Mouse (Mus musculus): ENCODE results near the gene Enoph1. TPM values are rescaled to one million over a fixed set of nuclear protein-coding genes. Genes with fewer than 3 reads are reported as not detected.

The Enoph1 gene
- polyA plus RNA-seq, 1 experiment from 2014 or later, result 52.6 TPM

GRCm38 (mm10) chr5:100055866-100056369 lies 16.1 kb downstream of the Enoph1 start:
- peaks cover 22% of the 10 kb centered on the region for H3K4me1 ChIP-seq (replicated peaks; ENCODE audit: control insufficient read depth, insufficient read depth, low read length)
- DNase-seq (ENCODE audit: low spot score), result no peak
- H3K4me2 ChIP-seq, result no peak overlapping the region; the same call in 1 of the 2 replicates
- no peak overlapping the region for H3K27ac ChIP-seq (ENCODE audit: low read depth, low read length)
- no peak overlapping the region for H3K4me3 ChIP-seq (ENCODE audit: low read depth, low read length)
- H3K9ac ChIP-seq (ENCODE audit: low read depth, low read length), result no peak overlapping the region
- H3K27me3 ChIP-seq (replicated peaks; ENCODE audit: control insufficient read depth, insufficient read depth, low read length), result no peaks in the 10 kb centered on the region
- WGBS, result 56% methylated on average over 5 of the region's 5 CpGs
- H3K36me3 ChIP-seq (ENCODE audit: control insufficient read depth, insufficient read depth, low read length), result peaks cover 23% of the 10 kb centered on the region
- no peak for ATAC-seq (replicated peaks; ENCODE audit: low FRiP score)
- no peaks in the 10 kb centered on the region for H3K9me3 ChIP-seq (ENCODE audit: control insufficient read depth, low read length)

GRCm38 (mm10) chr5:100057461-100058209 lies 17.9 kb downstream of the Enoph1 start:
- peaks cover 22% of the 10 kb centered on the region for H3K4me1 ChIP-seq (replicated peaks; ENCODE audit: control insufficient read depth, insufficient read depth, low read length)
- H3K36me3 ChIP-seq (ENCODE audit: control insufficient read depth, insufficient read depth, low read length), result peaks cover 21% of the 10 kb centered on the region
- no peaks in the 10 kb centered on the region for H3K27me3 ChIP-seq (replicated peaks; ENCODE audit: control insufficient read depth, insufficient read depth, low read length)
- 85% methylated on average over 14 of the region's 15 CpGs for WGBS
- no peak overlapping the region for H3K9ac ChIP-seq (ENCODE audit: low read depth, low read length)
- ATAC-seq (replicated peaks; ENCODE audit: low FRiP score), result no peak
- H3K4me2 ChIP-seq, result no peak overlapping the region
- DNase-seq (ENCODE audit: low spot score), result no peak
- H3K4me3 ChIP-seq (ENCODE audit: low read depth, low read length), result no peak overlapping the region
- H3K9me3 ChIP-seq (ENCODE audit: control insufficient read depth, low read length), result no peaks in the 10 kb centered on the region
- H3K27ac ChIP-seq (ENCODE audit: low read depth, low read length), result no peak overlapping the region

GRCm38 (mm10) chr5:100058729-100059128 lies 18.9 kb downstream of the Enoph1 start:
- no peak overlapping the region for H3K4me3 ChIP-seq (ENCODE audit: low read depth, low read length)
- no peaks in the 10 kb centered on the region for H3K27me3 ChIP-seq (replicated peaks; ENCODE audit: control insufficient read depth, insufficient read depth, low read length)
- H3K9me3 ChIP-seq (ENCODE audit: control insufficient read depth, low read length), result no peaks in the 10 kb centered on the region
- H3K27ac ChIP-seq (ENCODE audit: low read depth, low read length), result no peak overlapping the region
- H3K4me2 ChIP-seq, result no peak overlapping the region
- no peak overlapping the region for H3K9ac ChIP-seq (ENCODE audit: low read depth, low read length)
- ATAC-seq (replicated peaks; ENCODE audit: low FRiP score) (no peak), DNase-seq (ENCODE audit: low spot score) (no peak)
- peaks cover 22% of the 10 kb centered on the region for H3K4me1 ChIP-seq (replicated peaks; ENCODE audit: control insufficient read depth, insufficient read depth, low read length)
- WGBS, result 87% methylated on average over 6 of the region's 6 CpGs
- H3K36me3 ChIP-seq (ENCODE audit: control insufficient read depth, insufficient read depth, low read length), result peaks cover 17% of the 10 kb centered on the region

GRCm38 (mm10) chr5:100059326-100059725 lies 19.5 kb downstream of the Enoph1 start:
- Histone ChIP-seq H3K27ac (ENCODE audit: low read depth, low read length) (no peak overlapping the region), H3K9ac (ENCODE audit: low read depth, low read length) (no peak overlapping the region), H3K9me3 (ENCODE audit: control insufficient read depth, low read length) (no peaks in the 10 kb centered on the region), H3K27me3 (replicated peaks; ENCODE audit: control insufficient read depth, insufficient read depth, low read length) (no peaks in the 10 kb centered on the region), H3K36me3 (ENCODE audit: control insufficient read depth, insufficient read depth, low read length) (peaks cover 22% of the 10 kb centered on the region), H3K4me2 (no peak overlapping the region), H3K4me1 (replicated peaks; ENCODE audit: control insufficient read depth, insufficient read depth, low read length) (peaks cover 19% of the 10 kb centered on the region), H3K4me3 (ENCODE audit: low read depth, low read length) (no peak overlapping the region)
- 84% methylated on average over 6 of the region's 6 CpGs for WGBS
- DNase-seq (ENCODE audit: low spot score) (no peak), ATAC-seq (replicated peaks; ENCODE audit: low FRiP score) (no peak)

- no peak for DNase-seq (ENCODE audit: low spot score)
- Histone ChIP-seq H3K4me3 (ENCODE audit: low read depth, low read length) (no peak overlapping the region), H3K4me2 (no peak overlapping the region), H3K27me3 (replicated peaks; ENCODE audit: control insufficient read depth, insufficient read depth, low read length) (no peaks in the 10 kb centered on the region), H3K4me1 (replicated peaks; ENCODE audit: control insufficient read depth, insufficient read depth, low read length) (peaks cover 3% of the 10 kb centered on the region), H3K9me3 (ENCODE audit: control insufficient read depth, low read length) (no peaks in the 10 kb centered on the region), H3K36me3 (ENCODE audit: control insufficient read depth, insufficient read depth, low read length) (peaks cover 23% of the 10 kb centered on the region), H3K9ac (ENCODE audit: low read depth, low read length) (no peak overlapping the region), H3K27ac (ENCODE audit: low read depth, low read length) (no peak overlapping the region)
- 92% methylated on average over 14 of the region's 14 CpGs for WGBS
- no peak for ATAC-seq (replicated peaks; ENCODE audit: low FRiP score)
Measured at GRCm38 (mm10) chr5:100060876-100061275, 21.1 kb downstream of the Enoph1 start.

- Histone ChIP-seq H3K4me2 (no peak overlapping the region), H3K36me3 (ENCODE audit: control insufficient read depth, insufficient read depth, low read length) (peaks cover 5% of the 10 kb centered on the region), H3K9ac (ENCODE audit: low read depth, low read length) (no peak overlapping the region), H3K9me3 (ENCODE audit: control insufficient read depth, low read length) (no peaks in the 10 kb centered on the region), H3K27ac (ENCODE audit: low read depth, low read length) (no peak overlapping the region), H3K27me3 (replicated peaks; ENCODE audit: control insufficient read depth, insufficient read depth, low read length) (no peaks in the 10 kb centered on the region), H3K4me3 (ENCODE audit: low read depth, low read length) (no peak overlapping the region), H3K4me1 (replicated peaks; ENCODE audit: control insufficient read depth, insufficient read depth, low read length) (no peaks in the 10 kb centered on the region)
- 94% methylated on average over 16 of the region's 16 CpGs for WGBS
- no peak for ATAC-seq (replicated peaks; ENCODE audit: low FRiP score)
- DNase-seq (ENCODE audit: low spot score), result no peak
Measured at GRCm38 (mm10) chr5:100067579-100067978, 27.8 kb downstream of the Enoph1 start.

- 82% methylated on average over 2 of the region's 2 CpGs for WGBS
- H3K9ac ChIP-seq (ENCODE audit: low read depth, low read length), result no peak overlapping the region
- H3K4me3 ChIP-seq (ENCODE audit: low read depth, low read length), result no peak overlapping the region
- peaks cover 5% of the 10 kb centered on the region for H3K36me3 ChIP-seq (ENCODE audit: control insufficient read depth, insufficient read depth, low read length)
- DNase-seq (ENCODE audit: low spot score), result no peak
- no peak overlapping the region for H3K27ac ChIP-seq (ENCODE audit: low read depth, low read length)
- no peaks in the 10 kb centered on the region for H3K27me3 ChIP-seq (replicated peaks; ENCODE audit: control insufficient read depth, insufficient read depth, low read length)
- no peak for ATAC-seq (replicated peaks; ENCODE audit: low FRiP score)
- no peaks in the 10 kb centered on the region for H3K4me1 ChIP-seq (replicated peaks; ENCODE audit: control insufficient read depth, insufficient read depth, low read length)
- H3K4me2 ChIP-seq, result no peak overlapping the region
- H3K9me3 ChIP-seq (ENCODE audit: control insufficient read depth, low read length), result no peaks in the 10 kb centered on the region
Measured at GRCm38 (mm10) chr5:100069526-100069925, 29.7 kb downstream of the Enoph1 start.

- Histone ChIP-seq H3K9me3 (ENCODE audit: control insufficient read depth, low read length) (no peaks in the 10 kb centered on the region), H3K27me3 (replicated peaks; ENCODE audit: control insufficient read depth, insufficient read depth, low read length) (no peaks in the 10 kb centered on the region), H3K9ac (ENCODE audit: low read depth, low read length) (no peak overlapping the region), H3K36me3 (ENCODE audit: control insufficient read depth, insufficient read depth, low read length) (peaks cover 5% of the 10 kb centered on the region), H3K27ac (ENCODE audit: low read depth, low read length) (no peak overlapping the region), H3K4me2 (no peak overlapping the region), H3K4me3 (ENCODE audit: low read depth, low read length) (no peak overlapping the region), H3K4me1 (replicated peaks; ENCODE audit: control insufficient read depth, insufficient read depth, low read length) (no peaks in the 10 kb centered on the region)
- ATAC-seq (replicated peaks; ENCODE audit: low FRiP score) (peak; percentile 76), DNase-seq (ENCODE audit: low spot score) (peak; percentile 82)
- WGBS, result 14% methylated on average over 3 of the region's 3 CpGs
Measured at GRCm38 (mm10) chr5:100070255-100070654, 30.5 kb downstream of the Enoph1 start.

GRCm38 (mm10) chr5:100071541-100071940 lies 31.8 kb downstream of the Enoph1 start:
- Histone ChIP-seq H3K4me2 (no peak overlapping the region), H3K4me1 (replicated peaks; ENCODE audit: control insufficient read depth, insufficient read depth, low read length) (no peaks in the 10 kb centered on the region), H3K27ac (ENCODE audit: low read depth, low read length) (no peak overlapping the region), H3K36me3 (ENCODE audit: control insufficient read depth, insufficient read depth, low read length) (peaks cover 5% of the 10 kb centered on the region; the same call in 1 of the 2 replicates), H3K4me3 (ENCODE audit: low read depth, low read length) (no peak overlapping the region), H3K27me3 (replicated peaks; ENCODE audit: control insufficient read depth, insufficient read depth, low read length) (no peaks in the 10 kb centered on the region), H3K9ac (ENCODE audit: low read depth, low read length) (no peak overlapping the region), H3K9me3 (ENCODE audit: control insufficient read depth, low read length) (no peaks in the 10 kb centered on the region)
- 92% methylated on average over 5 of the region's 5 CpGs for WGBS
- DNase-seq (ENCODE audit: low spot score) (no peak), ATAC-seq (replicated peaks; ENCODE audit: low FRiP score) (no peak)

Data from liver, embryonic 11.5 days (tissue).